Mouse (Mus musculus) testis, adult 2 months (tissue): ENCODE measurements around the gene Bcl2a1b.
"Not testable (repeated sequence)": the region's sequence is repeated elsewhere in the genome, so short reads cannot be mapped to it uniquely, and the experiment has no call there.

ENCODE experiments used
- CTCF ChIP-seq: fragments of 200-500 bp; IDR thresholded peaks from 2 replicates; pipeline ENCODE4 v1.5.1; 2012; ENCODE audit warnings: low read depth, mild to moderate bottlenecking, inconsistent platforms, low read length, moderate library complexity; ENCODE audit not compliant: control insufficient read depth, insufficient read depth, insufficient replicate concordance
- POLR2A ChIP-seq: fragments of 200-500 bp; IDR thresholded peaks from 2 replicates; pipeline ENCODE4 v1.6.1; 2012; ENCODE audit warnings: low read depth, mild to moderate bottlenecking, inconsistent platforms, low read length, moderate library complexity; ENCODE audit not compliant: control insufficient read depth

- not testable (repeated sequence) for TF ChIP-seq CTCF
- TF ChIP-seq POLR2A, result peak; percentile 26; the same call in 1 of the 2 replicates
Measured at GRCm38 (mm10) chr9:89211065-89211858, 12.3 kb downstream of the Bcl2a1b start.
